Mouse (Mus musculus) liver, embryonic 13.5 days (tissue): ENCODE measurements around the gene Ugt1a9. TPM values are rescaled to one million over a fixed set of nuclear protein-coding genes. Genes with fewer than 3 reads are reported as not detected.
A peak's percentile ranks its signal among the peaks of the same experiment; 100 is the strongest.
"Not testable (repeated sequence)": the region's sequence is repeated elsewhere in the genome, so short reads cannot be mapped to it uniquely, and the experiment has no call there.

ENCODE experiments used
- ATAC-seq: fragments of 200-750 bp; cut with Nextera tagmentation; 2 replicates; pipeline ENCODE4 v1.8.0; 2017; ENCODE audit warnings: low read depth, mild to moderate bottlenecking, moderate number of reproducible peaks, moderate library complexity
- DNase-seq: peaks from one replicate; pipeline ENCODE4 v3.0.0; 2022
- H3K27ac ChIP-seq: fragments of 300-500 bp; sonication (generic); 2 replicates; pipeline ENCODE4 v1.5.1; 2015; ENCODE audit warnings: moderate library complexity, mild to moderate bottlenecking, inconsistent platforms
- H3K27me3 ChIP-seq: fragments of 300-500 bp; sonication (generic); 2 replicates; pipeline ENCODE4 v1.6.1; 2015; ENCODE audit warnings: mild to moderate bottlenecking, inconsistent platforms
- H3K36me3 ChIP-seq: fragments of 300-500 bp; sonication (generic); 2 replicates; pipeline ENCODE4 v1.6.1; 2015; ENCODE audit warnings: mild to moderate bottlenecking, inconsistent platforms
- H3K4me1 ChIP-seq: fragments of 300-500 bp; sonication (generic); replicated peaks from 2 replicates; pipeline ENCODE4 v1.6.1; 2015; ENCODE audit warnings: inconsistent platforms
- H3K4me2 ChIP-seq: fragments of 300-500 bp; sonication (generic); 2 replicates; pipeline ENCODE4 v1.6.1; 2015; ENCODE audit warnings: inconsistent platforms, mild to moderate bottlenecking, moderate library complexity
- H3K4me3 ChIP-seq: fragments of 300-500 bp; sonication (generic); replicated peaks from 2 replicates; pipeline ENCODE4 v1.5.1; 2015; ENCODE audit warnings: mild to moderate bottlenecking, inconsistent platforms
- H3K9ac ChIP-seq: fragments of 300-500 bp; sonication (generic); 2 replicates; pipeline ENCODE4 v1.6.1; 2015; ENCODE audit warnings: mild to moderate bottlenecking, inconsistent platforms
- H3K9me3 ChIP-seq: fragments of 300-500 bp; sonication (generic); replicated peaks from 2 replicates; pipeline ENCODE4 v1.6.1; 2016; ENCODE audit warnings: inconsistent platforms
- WGBS: fragments of 180-500 bp; shearing (Covaris S2); methylation state at CpG from one replicate; pipeline ENCODE4 v1.1.7; 2015; ENCODE audit not compliant: insufficient replicate concordance; 5-methylcytosine and 5-hydroxymethylcytosine counted together
- polyA plus RNA-seq: library from polyadenylated mRNA; unstranded; fragments of >200 nt; fragmentation: Nextera tagmentation; extraction: Ambion mirVana; gene quantifications from 2 replicates; pipeline ENCODE4 v1.2.1, GENCODE M21; 2015

The Ugt1a9 gene
- polyA plus RNA-seq, 1 experiment from 2014 or later = 0.16 TPM

DNA sequence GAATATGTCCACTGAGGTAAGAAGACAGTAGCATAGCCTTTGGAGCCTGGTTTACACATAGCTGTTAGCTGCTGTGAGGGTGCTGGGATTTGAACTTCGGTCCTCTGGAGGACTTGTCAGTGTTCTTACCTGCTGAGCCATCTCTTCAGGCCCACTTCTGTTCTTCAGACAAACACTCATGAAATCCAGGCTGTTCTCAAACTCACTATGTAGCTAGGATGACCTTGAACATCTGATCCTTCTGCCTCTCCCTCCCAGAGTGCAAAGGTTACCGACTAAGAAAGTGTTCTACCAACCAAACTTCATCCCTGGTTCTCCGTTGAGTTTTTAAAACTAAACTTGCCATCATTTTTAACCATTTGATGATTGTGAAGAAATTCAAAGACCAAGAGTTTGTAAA, 66.7 kb downstream of the Ugt1a9 start:
- no peak overlapping the region for H3K27ac ChIP-seq
- H3K4me1 ChIP-seq = peaks cover 26% of the 10 kb centered on the region
- ATAC-seq = no peak
- no peaks in the 10 kb centered on the region for H3K27me3 ChIP-seq
- 75% methylated on average over 3 of the region's 3 CpGs for WGBS
- no peak overlapping the region for H3K9ac ChIP-seq
- H3K36me3 ChIP-seq = no peaks in the 10 kb centered on the region
- H3K9me3 ChIP-seq = no peaks in the 10 kb centered on the region
- no peak for DNase-seq
- H3K4me3 ChIP-seq = no peak overlapping the region
- no peak overlapping the region for H3K4me2 ChIP-seq

DNA sequence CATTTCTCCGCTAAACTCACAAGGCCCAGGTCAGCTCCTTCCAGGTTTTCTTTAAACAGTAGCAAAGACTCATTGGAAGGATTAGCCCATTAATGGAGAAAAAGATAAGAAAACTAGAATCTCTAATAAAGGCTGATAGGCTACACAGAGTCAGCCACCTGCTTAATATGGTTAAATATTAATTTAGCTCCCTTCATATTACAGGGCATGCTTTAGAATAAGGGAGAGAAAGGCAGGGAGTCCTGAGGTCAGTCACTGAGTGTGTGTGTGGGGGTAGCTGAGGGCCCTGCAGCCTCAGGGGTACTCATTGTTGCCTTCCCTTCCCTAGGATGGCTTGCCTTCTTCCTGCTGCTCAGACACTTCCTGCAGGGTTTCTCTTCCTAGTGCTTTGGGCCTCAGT, 67.5 kb downstream of the Ugt1a9 start:
- Histone ChIP-seq H3K36me3 (no peaks in the 10 kb centered on the region), H3K4me1 (peaks cover 26% of the 10 kb centered on the region), H3K4me3 (no peak overlapping the region), H3K4me2 (no peak overlapping the region), H3K27me3 (no peaks in the 10 kb centered on the region), H3K27ac (no peak overlapping the region), H3K9me3 (no peaks in the 10 kb centered on the region), H3K9ac (no peak overlapping the region)
- DNase-seq (no peak), ATAC-seq (no peak)
- 74% methylated on average over 1 of the region's 1 CpGs for WGBS

DNA sequence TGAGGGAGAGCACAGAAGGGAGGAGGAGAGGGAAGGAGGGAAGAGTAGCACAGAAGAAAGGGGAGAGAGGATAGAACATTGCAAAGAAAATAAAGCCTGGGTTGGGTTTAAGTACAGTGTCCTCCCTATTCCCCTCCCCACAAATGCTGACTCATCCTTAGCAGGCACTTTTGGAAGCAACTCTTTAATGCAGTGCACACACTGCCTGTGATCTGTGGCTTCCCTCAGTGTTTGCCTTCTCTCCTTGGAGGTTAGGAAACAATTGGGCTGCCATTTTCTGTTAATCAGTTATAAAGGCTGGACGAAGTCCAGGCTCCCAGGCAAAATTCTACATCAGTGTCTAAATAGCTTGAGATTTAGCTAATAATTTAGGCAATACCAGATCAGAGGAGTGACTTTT, 69.9 kb downstream of the Ugt1a9 start:
- H3K27me3 ChIP-seq, H3K4me2 ChIP-seq, H3K9me3 ChIP-seq, H3K36me3 ChIP-seq, DNase-seq, H3K9ac ChIP-seq, H3K4me3 ChIP-seq, H3K27ac ChIP-seq: not testable (repeated sequence)
- WGBS = 28% methylated on average over 1 of the region's 1 CpGs
- H3K4me1 ChIP-seq = peaks cover 15% of the 10 kb centered on the region
- peak; percentile 99 for ATAC-seq

DNA sequence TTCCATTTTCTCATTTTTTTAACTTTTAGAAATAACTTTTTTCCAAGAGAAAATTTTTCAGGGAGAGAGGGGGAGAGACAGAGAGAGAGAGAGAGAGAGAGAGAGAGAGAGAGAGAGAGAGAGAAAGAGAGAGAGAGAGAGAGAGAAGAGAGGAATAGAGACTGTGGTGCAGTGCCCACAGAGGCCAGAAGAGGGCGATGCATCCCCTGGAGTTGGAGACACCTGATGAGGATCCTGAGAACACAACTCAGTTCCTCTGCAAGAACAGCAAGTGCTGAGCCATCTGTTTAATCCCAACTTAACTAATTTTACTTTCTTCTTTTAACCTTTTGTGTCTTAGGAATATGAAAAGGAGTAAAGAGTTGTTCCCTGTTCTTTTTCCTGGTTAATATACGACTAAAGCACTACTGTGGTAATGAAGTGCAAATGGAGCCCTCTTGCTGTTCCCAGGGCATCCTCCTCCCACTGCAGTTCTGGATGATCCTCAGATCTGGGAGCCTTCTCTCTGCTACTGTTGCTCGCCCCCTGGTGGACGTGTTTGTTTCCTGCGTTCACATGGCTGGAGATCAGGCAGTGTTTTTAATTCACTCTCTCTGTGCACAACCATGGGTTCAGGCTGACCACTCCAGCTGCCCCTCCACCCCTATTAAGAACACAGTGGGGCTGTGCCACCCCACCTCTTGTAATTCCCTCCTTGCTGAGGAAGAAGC, 73.5 kb downstream of the Ugt1a9 start:
- not testable (repeated sequence) for DNase-seq, H3K4me3 ChIP-seq, H3K27ac ChIP-seq, H3K4me2 ChIP-seq, ATAC-seq, H3K9me3 ChIP-seq, H3K27me3 ChIP-seq, H3K9ac ChIP-seq, H3K36me3 ChIP-seq
- peaks cover 11% of the 10 kb centered on the region for H3K4me1 ChIP-seq
- 2% methylated on average over 5 of the region's 5 CpGs for WGBS

DNA sequence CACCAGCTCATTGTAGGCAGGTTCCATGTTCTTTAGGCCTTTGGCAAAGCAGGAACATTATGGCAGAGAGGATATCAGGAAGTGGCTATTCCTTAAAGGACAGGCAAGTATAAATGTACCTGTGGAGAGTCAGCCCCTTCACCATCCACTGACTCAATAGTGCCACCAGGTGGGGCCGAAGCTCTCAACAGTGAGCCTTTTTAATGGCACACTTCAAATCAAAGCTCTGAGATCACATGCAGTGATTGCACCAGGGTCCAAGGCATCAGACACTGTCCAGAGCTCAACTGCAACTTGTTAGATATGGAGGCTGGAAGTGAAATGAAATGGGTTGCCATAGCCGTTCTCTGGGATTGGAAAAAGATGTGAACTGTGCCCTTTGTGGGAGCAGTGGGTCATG, 74.7 kb downstream of the Ugt1a9 start:
- whole genome bisulfite sequencing = 55% methylated on average over 2 of the region's 2 CpGs
- H3K9ac ChIP-seq, H3K27ac ChIP-seq, DNase-seq, H3K27me3 ChIP-seq, H3K4me3 ChIP-seq, H3K9me3 ChIP-seq, H3K4me2 ChIP-seq, H3K36me3 ChIP-seq, ATAC-seq, H3K4me1 ChIP-seq: not testable (repeated sequence)

DNA sequence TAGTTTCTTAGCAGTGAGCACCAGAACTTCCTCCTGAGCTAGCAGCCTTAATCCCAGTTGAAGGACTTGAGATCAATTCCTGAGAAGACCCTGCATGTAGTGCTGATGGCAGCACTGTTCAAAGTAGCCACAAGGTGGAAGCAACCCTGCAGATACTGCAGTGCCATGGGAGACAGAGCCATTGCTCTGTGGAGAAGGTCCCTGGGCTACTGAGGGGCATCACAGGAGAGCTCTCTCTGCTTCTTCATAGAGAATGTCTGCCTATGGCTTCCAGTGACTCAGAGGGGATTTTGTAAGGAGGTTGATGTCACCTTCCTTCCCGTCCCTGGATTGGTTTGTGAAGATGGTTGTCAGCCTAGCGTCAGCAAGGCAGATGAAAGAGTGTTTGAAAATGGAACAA, 79.5 kb downstream of the Ugt1a9 start:
- not testable (repeated sequence) for H3K4me1 ChIP-seq, H3K27me3 ChIP-seq, H3K4me2 ChIP-seq, H3K9me3 ChIP-seq, DNase-seq, H3K27ac ChIP-seq, H3K4me3 ChIP-seq, H3K9ac ChIP-seq, H3K36me3 ChIP-seq, ATAC-seq
- 68% methylated on average over 2 of the region's 2 CpGs for WGBS

DNA sequence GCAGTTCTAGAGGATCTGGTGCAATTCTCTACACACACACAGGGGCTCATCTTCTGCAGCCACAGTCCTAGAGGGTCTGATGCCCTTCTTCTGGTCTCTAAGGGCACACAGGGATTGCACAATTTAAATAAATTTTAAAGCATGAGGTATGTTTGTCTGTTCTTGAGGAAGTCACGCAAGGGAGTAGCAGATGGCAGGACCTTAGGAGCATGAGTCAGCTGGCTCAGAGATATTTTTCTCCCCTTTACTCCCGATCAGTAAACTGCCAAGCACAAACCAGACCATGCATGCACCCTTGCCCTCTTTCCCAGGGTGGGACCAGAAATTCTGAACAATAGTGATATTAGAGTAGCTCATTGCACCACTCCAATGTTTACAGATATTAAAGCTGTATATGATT, 87.8 kb downstream of the Ugt1a9 start:
- DNase-seq (no peak), ATAC-seq (no peak)
- Histone ChIP-seq H3K9me3 (no peaks in the 10 kb centered on the region), H3K36me3 (no peaks in the 10 kb centered on the region), H3K4me1 (no peaks in the 10 kb centered on the region), H3K4me3 (no peak overlapping the region), H3K27me3 (no peaks in the 10 kb centered on the region), H3K4me2 (no peak overlapping the region), H3K27ac (no peak overlapping the region), H3K9ac (no peak overlapping the region)
- 37% methylated on average over 2 of the region's 2 CpGs for WGBS

DNA sequence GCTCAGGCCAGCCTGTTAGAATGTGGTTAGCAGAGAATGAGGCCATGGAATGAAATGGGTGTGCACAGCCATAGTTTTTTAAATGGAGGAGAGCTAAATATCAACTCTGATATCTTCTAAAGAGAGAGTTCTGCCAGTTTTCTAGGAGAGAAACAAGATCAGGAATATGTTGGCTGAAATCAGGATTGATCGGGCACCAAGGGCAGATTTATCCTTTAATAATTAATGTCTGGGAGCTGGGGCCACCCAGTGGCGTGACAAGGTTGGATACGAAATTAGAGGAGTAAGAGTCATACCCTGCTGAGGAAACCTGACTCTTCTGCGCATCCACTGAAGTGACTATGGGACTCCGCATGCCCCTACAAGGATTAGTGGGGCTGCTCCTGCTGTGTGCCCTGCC, 95.1 kb downstream of the Ugt1a9 start, which contains the start of gene Ugt1a5:
TSS of gene Ugt1a5 (plus strand) at position 302 of the 400 bp plus-strand sequence.
- ATAC-seq (no peak), DNase-seq (no peak)
- Histone ChIP-seq H3K4me2 (no peak within 1 kb of the TSS), H3K27ac (no peak within 1 kb of the TSS), H3K36me3 (no peaks in the 10 kb centered on the region), H3K4me1 (no peaks in the 10 kb centered on the region), H3K27me3 (no peaks in the 10 kb centered on the region), H3K9me3 (no peaks in the 10 kb centered on the region), H3K9ac (no peak within 1 kb of the TSS), H3K4me3 (no peak within 1 kb of the TSS)
- 63% methylated on average over 5 of the region's 5 CpGs for WGBS

DNA sequence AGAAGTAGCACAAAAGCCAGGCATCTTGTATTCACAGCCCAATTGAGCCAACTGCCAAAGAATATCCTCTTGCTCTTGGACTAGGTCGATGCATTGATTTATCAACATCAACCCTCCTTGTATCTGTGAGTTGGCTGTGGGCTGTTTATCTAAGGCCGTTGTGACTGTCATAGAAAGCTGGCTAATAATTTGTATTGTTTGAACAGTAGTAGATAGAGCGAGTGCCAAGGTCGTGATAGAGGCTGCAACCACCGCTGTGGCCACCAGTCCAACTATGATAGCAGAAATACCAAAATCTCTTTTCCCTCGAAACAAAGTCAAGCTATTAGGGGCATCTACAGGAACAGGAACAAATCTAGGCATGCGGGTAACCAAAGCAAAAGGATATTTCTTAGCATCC, 101.6 kb downstream of the Ugt1a9 start:
- not testable (repeated sequence) for H3K4me1 ChIP-seq, DNase-seq, H3K4me2 ChIP-seq, H3K36me3 ChIP-seq, H3K4me3 ChIP-seq, H3K9ac ChIP-seq, H3K27ac ChIP-seq, H3K27me3 ChIP-seq, ATAC-seq
- 58% methylated on average over 6 of the region's 7 CpGs for WGBS
- peaks cover 10% of the 10 kb centered on the region for H3K9me3 ChIP-seq

DNA sequence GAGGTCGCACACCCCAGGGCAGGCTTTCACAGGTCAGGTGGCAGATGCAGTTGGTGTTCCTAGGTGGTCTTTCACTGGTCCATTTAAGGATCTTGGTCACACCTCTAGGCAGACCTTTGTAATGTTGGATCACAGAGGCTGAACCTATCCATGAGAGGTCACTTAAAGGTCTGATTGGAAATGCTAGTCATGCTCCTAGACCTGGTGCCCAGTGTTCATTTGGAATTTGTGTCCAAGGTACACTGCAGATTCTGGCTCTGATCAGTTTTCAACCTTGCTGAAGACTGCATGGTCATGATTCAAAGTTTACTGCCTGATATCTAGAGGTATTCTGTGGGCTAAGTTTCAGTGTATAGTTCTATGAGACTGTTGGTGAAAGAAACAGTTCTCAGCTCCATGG, 109.1 kb downstream of the Ugt1a9 start:
- no peaks in the 10 kb centered on the region for H3K4me1 ChIP-seq
- 72% methylated on average over 1 of the region's 1 CpGs for WGBS

DNA sequence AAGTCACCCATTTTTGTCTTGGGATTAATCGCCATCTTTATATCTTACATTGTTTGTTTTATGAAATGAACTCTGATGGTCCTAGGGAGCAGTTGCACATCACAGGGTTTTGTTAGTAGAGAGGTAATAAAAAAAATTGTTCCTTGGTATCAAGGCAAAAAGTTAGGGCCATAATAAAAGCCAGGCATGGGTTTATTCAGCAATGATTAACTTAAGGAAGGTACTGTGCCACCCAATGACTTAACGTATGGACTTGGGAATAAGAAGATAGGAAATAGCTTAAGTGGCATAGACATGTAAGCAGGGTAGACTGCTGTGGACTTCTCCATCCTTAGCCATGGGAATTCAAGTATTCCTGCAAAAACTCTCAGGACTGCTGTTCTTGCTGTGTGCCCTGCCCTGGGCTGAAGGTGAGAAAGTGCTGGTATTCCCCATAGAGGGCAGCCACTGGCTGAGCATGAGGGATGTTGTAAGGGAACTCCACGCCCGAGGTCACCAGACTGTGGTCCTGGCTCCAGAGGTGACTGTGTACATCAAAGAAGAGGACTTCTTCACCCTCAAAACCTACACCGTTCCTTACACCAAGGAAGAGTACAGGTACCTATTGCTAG, 115.8 kb downstream of the Ugt1a9 start:
- H3K9ac ChIP-seq = no peak overlapping the region
- no peak overlapping the region for H3K27ac ChIP-seq
- H3K9me3 ChIP-seq = no peaks in the 10 kb centered on the region
- no peak overlapping the region for H3K4me2 ChIP-seq
- no peaks in the 10 kb centered on the region for H3K27me3 ChIP-seq
- no peak overlapping the region for H3K4me3 ChIP-seq
- ATAC-seq = no peak
- no peaks in the 10 kb centered on the region for H3K4me1 ChIP-seq
- 63% methylated on average over 5 of the region's 5 CpGs for WGBS
- no peak for DNase-seq
- H3K36me3 ChIP-seq = no peaks in the 10 kb centered on the region

More for the DNA sequence above, 109.1 kb downstream of the Ugt1a9 start:
- Histone ChIP-seq H3K36me3 (no peaks in the 10 kb centered on the region), H3K4me3 (no peak overlapping the region), H3K9me3 (peaks cover 16% of the 10 kb centered on the region), H3K4me2 (no peak overlapping the region), H3K27me3 (no peaks in the 10 kb centered on the region), H3K27ac (no peak overlapping the region), H3K9ac (no peak overlapping the region)
- ATAC-seq = no peak
- DNase-seq = no peak

DNA sequence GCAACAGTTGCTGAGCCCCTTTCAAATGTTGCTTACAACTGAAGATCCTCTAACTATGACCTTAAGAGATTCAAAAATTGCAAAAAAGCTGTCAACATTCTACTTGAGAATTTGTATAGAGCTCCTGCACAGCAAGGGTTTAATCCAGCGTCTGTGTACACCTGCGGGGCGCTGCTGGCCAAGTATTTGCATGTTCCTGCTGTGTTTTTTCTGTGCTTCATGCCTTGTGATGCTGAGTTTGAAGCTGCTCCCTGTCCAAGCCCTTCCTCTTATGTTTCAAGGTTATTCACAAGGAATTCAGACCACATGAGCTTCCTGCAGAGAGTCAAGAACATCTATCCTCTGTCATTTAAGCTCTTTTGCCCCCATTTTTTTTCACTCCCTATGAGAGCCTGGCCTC, 121.5 kb downstream of the Ugt1a9 start:
- H3K9ac ChIP-seq = no peak overlapping the region
- H3K27ac ChIP-seq = no peak overlapping the region
- WGBS = 63% methylated on average over 3 of the region's 3 CpGs
- H3K4me2 ChIP-seq = no peak overlapping the region
- H3K9me3 ChIP-seq = no peaks in the 10 kb centered on the region
- no peaks in the 10 kb centered on the region for H3K4me1 ChIP-seq
- H3K27me3 ChIP-seq = no peaks in the 10 kb centered on the region
- H3K4me3 ChIP-seq = no peak overlapping the region
- ATAC-seq = no peak
- no peak for DNase-seq
- H3K36me3 ChIP-seq = no peaks in the 10 kb centered on the region
